Mouse (Mus musculus): ENCODE measurements at regions not wholly inside any gene's neighbourhood (a gene's known extent, or its start where the extent isn't known, plus 50 kb on each side); places are given as distances from the start of the nearest gene placed in this dataset.
"Not testable (repeated sequence)": the region's sequence is repeated elsewhere in the genome, so short reads cannot be mapped to it uniquely, and the experiment has no call there.

- in situ Hi-C loops (cut with MboI; ENCODE audit: low pct_unique_long_range_greater_than_20kb) = no loop called here
- DNase-seq (ENCODE audit: low read depth, low spot score) = no peak
- H3K27me3 ChIP-seq = no peaks in the 10 kb centered on the region
- no peak for TF ChIP-seq CTCF (IDR thresholded peaks at IDR 0.05)
- no peak for ATAC-seq
- ChIA-PET POLR2A (no interaction called here), CTCF (interaction anchor here (0.6 to 1.0 kb wide), 2 partner anchors 11 to 374 kb away, joined by 3 read pairs; no protein-coding TSS in a partner anchor)
Observed at GRCm38 (mm10) chr3:45104431-45104830, 273.8 kb upstream of the Pcdh10 start.

DNA sequence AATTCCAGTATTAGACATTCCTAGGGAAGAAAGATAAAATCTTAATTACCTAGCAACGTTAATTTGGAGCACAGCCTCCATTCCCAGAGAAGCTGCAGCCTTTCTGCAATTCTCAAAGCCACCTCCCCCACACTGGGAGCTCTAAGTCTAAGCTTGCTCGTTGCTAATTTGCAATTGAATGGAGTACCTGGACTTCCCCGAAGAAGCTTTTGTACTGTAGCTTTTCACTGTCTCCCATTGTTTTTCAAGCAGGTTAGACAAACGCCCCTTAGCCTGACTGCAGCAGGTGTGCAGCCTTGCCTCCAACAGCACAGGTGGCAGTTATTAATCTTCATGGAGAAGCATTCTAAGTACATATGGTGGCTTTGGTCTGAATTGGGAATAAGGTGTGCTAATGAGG is 260.9 kb upstream of the Pcdh10 start:
- in situ Hi-C loops (cut with MboI; ENCODE audit: low pct_unique_long_range_greater_than_20kb); DNase-seq (ENCODE audit: low read depth, low spot score); H3K27me3 ChIP-seq; POLR2A ChIA-PET; ATAC-seq: not testable (repeated sequence)
- CTCF ChIA-PET = interaction anchor here (0.9 kb wide), 1 partner anchor 14 kb away, joined by 3 read pairs; no protein-coding TSS in a partner anchor

- in situ Hi-C loops (cut with MboI; ENCODE audit: low pct_unique_long_range_greater_than_20kb); POLR2A ChIA-PET; H3K27me3 ChIP-seq; DNase-seq (ENCODE audit: low read depth, low spot score); ATAC-seq: not testable (repeated sequence)
- CTCF ChIA-PET = interaction anchor here (0.9 kb wide), 1 partner anchor 13 kb away, joined by 3 read pairs; no protein-coding TSS in a partner anchor
Observed at GRCm38 (mm10) chr3:45117921-45118320, 260.3 kb upstream of the Pcdh10 start.
